Mouse (Mus musculus): ENCODE data around the gene Lhx2. TPM values are rescaled to one million over a fixed set of nuclear protein-coding genes. Genes with fewer than 3 reads are reported as not detected.

Gene Lhx2
- total and polyA plus RNA-seq, 2 experiments from 2014 or later: not detected

- no peak overlapping the region for H3K9ac ChIP-seq (replicated peaks; ENCODE audit: low read depth, low read length)
- no peak overlapping the region for H3K27ac ChIP-seq (ENCODE audit: low read depth)
- no peak for TF ChIP-seq CTCF (IDR thresholded peaks at IDR 0.05; ENCODE audit: low read depth)
- no peak for TF ChIP-seq EP300 (IDR thresholded peaks at IDR 0.05; ENCODE audit: low read depth)
- 0 out of 2 replicates have a peak, but pooled peaks cover 4% of the 10 kb centered on the region for H3K9me3 ChIP-seq (replicated peaks; ENCODE audit: control insufficient read depth, low read length)
- no peaks in the 10 kb centered on the region for H3K4me1 ChIP-seq (ENCODE audit: control insufficient read depth, insufficient read depth)
- DNase-seq (ENCODE audit: low spot score) (no peak), ATAC-seq (ENCODE audit: insufficient read depth, low read depth) (no peak)
- no peak overlapping the region for H3K4me3 ChIP-seq (ENCODE audit: low read depth, low read length)
- WGBS: 19% methylated on average over 9 of the region's 9 CpGs
- H3K36me3 ChIP-seq (replicated peaks; ENCODE audit: control insufficient read depth, insufficient read depth, low read length): no peaks in the 10 kb centered on the region
- no peak overlapping the region for H3K4me2 ChIP-seq (ENCODE audit: low read depth, low read length)
- H3K27me3 ChIP-seq (ENCODE audit: control insufficient read depth, insufficient read depth, low read length): peaks cover 82% of the 10 kb centered on the region
Measured at GRCm38 (mm10) chr2:38367023-38367422, 27.9 kb downstream of the Lhx2 start.

GRCm38 (mm10) chr2:38367852-38368251 is 28.8 kb downstream of the Lhx2 start:
- Histone ChIP-seq H3K9me3 (replicated peaks; ENCODE audit: control insufficient read depth, low read length) (0 out of 2 replicates have a peak, but pooled peaks cover 4% of the 10 kb centered on the region), H3K4me3 (ENCODE audit: low read depth, low read length) (no peak overlapping the region), H3K4me1 (ENCODE audit: control insufficient read depth, insufficient read depth) (no peaks in the 10 kb centered on the region), H3K27ac (ENCODE audit: low read depth) (no peak overlapping the region), H3K36me3 (replicated peaks; ENCODE audit: control insufficient read depth, insufficient read depth, low read length) (no peaks in the 10 kb centered on the region), H3K4me2 (ENCODE audit: low read depth, low read length) (no peak overlapping the region), H3K9ac (replicated peaks; ENCODE audit: low read depth, low read length) (no peak overlapping the region), H3K27me3 (ENCODE audit: control insufficient read depth, insufficient read depth, low read length) (peaks cover 76% of the 10 kb centered on the region)
- DNase-seq (ENCODE audit: low spot score) (no peak), ATAC-seq (ENCODE audit: insufficient read depth, low read depth) (no peak)
- TF ChIP-seq EP300 (IDR thresholded peaks at IDR 0.05; ENCODE audit: low read depth) (no peak), CTCF (IDR thresholded peaks at IDR 0.05; ENCODE audit: low read depth) (no peak)
- WGBS: 68% methylated on average over 5 of the region's 5 CpGs

GRCm38 (mm10) chr2:38368746-38369330 is 29.8 kb downstream of the Lhx2 start:
- DNase-seq (ENCODE audit: low spot score) (peak; percentile 60), ATAC-seq (ENCODE audit: insufficient read depth, low read depth) (peak; percentile 87)
- Histone ChIP-seq H3K4me3 (ENCODE audit: low read depth, low read length) (peak overlapping the region; percentile 38), H3K27me3 (ENCODE audit: control insufficient read depth, insufficient read depth, low read length) (peaks cover 76% of the 10 kb centered on the region), H3K27ac (ENCODE audit: low read depth) (no peak overlapping the region), H3K36me3 (replicated peaks; ENCODE audit: control insufficient read depth, insufficient read depth, low read length) (no peaks in the 10 kb centered on the region), H3K9ac (replicated peaks; ENCODE audit: low read depth, low read length) (no peak overlapping the region), H3K4me1 (ENCODE audit: control insufficient read depth, insufficient read depth) (no peaks in the 10 kb centered on the region), H3K4me2 (ENCODE audit: low read depth, low read length) (peak overlapping the region; percentile 59), H3K9me3 (replicated peaks; ENCODE audit: control insufficient read depth, low read length) (0 out of 2 replicates have a peak, but pooled peaks cover 4% of the 10 kb centered on the region)
- TF ChIP-seq CTCF (IDR thresholded peaks at IDR 0.05; ENCODE audit: low read depth) (no peak), EP300 (IDR thresholded peaks at IDR 0.05; ENCODE audit: low read depth) (no peak)
- WGBS: 6% methylated on average over 31 of the region's 31 CpGs

- peaks cover 83% of the 10 kb centered on the region for H3K27me3 ChIP-seq (ENCODE audit: control insufficient read depth, insufficient read depth, low read length)
- H3K4me3 ChIP-seq (ENCODE audit: low read depth, low read length): no peak overlapping the region
- H3K27ac ChIP-seq (ENCODE audit: low read depth): no peak overlapping the region
- WGBS: 4% methylated on average over 19 of the region's 20 CpGs
- H3K4me2 ChIP-seq (ENCODE audit: low read depth, low read length): no peak overlapping the region
- no peak overlapping the region for H3K9ac ChIP-seq (replicated peaks; ENCODE audit: low read depth, low read length)
- peak; percentile 83 for TF ChIP-seq CTCF (IDR thresholded peaks at IDR 0.05; ENCODE audit: low read depth)
- no peak for TF ChIP-seq EP300 (IDR thresholded peaks at IDR 0.05; ENCODE audit: low read depth)
- H3K36me3 ChIP-seq (replicated peaks; ENCODE audit: control insufficient read depth, insufficient read depth, low read length): no peaks in the 10 kb centered on the region
- DNase-seq (ENCODE audit: low spot score): no peak
- H3K9me3 ChIP-seq (replicated peaks; ENCODE audit: control insufficient read depth, low read length): no peaks in the 10 kb centered on the region
- peak; percentile 35 for ATAC-seq (ENCODE audit: insufficient read depth, low read depth)
- no peaks in the 10 kb centered on the region for H3K4me1 ChIP-seq (ENCODE audit: control insufficient read depth, insufficient read depth)
Measured at GRCm38 (mm10) chr2:38375606-38376304, 36.7 kb downstream of the Lhx2 start.

- no peaks in the 10 kb centered on the region for H3K4me1 ChIP-seq (ENCODE audit: control insufficient read depth, insufficient read depth)
- H3K9ac ChIP-seq (replicated peaks; ENCODE audit: low read depth, low read length): no peak overlapping the region
- TF ChIP-seq CTCF (IDR thresholded peaks at IDR 0.05; ENCODE audit: low read depth) (no peak), EP300 (IDR thresholded peaks at IDR 0.05; ENCODE audit: low read depth) (no peak)
- no peak for DNase-seq (ENCODE audit: low spot score)
- peaks cover 75% of the 10 kb centered on the region for H3K27me3 ChIP-seq (ENCODE audit: control insufficient read depth, insufficient read depth, low read length)
- H3K9me3 ChIP-seq (replicated peaks; ENCODE audit: control insufficient read depth, low read length): no peaks in the 10 kb centered on the region
- no peaks in the 10 kb centered on the region for H3K36me3 ChIP-seq (replicated peaks; ENCODE audit: control insufficient read depth, insufficient read depth, low read length)
- H3K4me3 ChIP-seq (ENCODE audit: low read depth, low read length): no peak overlapping the region
- no peak for ATAC-seq (ENCODE audit: insufficient read depth, low read depth)
- WGBS: 82% methylated on average over 7 of the region's 7 CpGs
- no peak overlapping the region for H3K4me2 ChIP-seq (ENCODE audit: low read depth, low read length)
- no peak overlapping the region for H3K27ac ChIP-seq (ENCODE audit: low read depth)
Measured at GRCm38 (mm10) chr2:38377254-38377653, 38.2 kb downstream of the Lhx2 start.

Data from heart, postnatal 0 days (tissue).